Mouse (Mus musculus): ENCODE measurements around the gene Trappc12. TPM values are rescaled to one million over a fixed set of nuclear protein-coding genes. Genes with fewer than 3 reads are reported as not detected.

Gene Trappc12
- polyA plus RNA-seq, 1 experiment from 2014 or later: 40.9 TPM

DNA sequence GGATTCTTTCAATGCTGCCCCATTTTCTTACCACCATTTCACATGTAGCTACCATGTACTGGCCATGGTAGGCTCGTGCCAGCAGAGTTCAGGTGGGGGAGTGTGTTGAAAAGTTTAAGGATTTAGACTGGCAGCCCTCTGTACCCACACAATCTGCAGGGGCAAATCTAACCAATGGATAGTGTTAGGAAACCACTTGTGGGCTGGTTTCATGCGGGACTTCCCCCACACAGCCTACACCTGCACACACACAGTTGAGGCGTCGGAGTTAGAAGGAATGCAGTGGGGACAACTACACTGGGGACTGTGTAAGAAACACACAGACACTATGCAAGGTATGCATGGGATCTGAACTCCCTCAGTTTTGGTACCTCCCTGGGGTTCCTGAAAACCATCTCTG, 24.1 kb downstream of the Trappc12 start:
- H3K27ac ChIP-seq (ENCODE audit: low read depth): no peak overlapping the region
- 93% methylated on average over 4 of the region's 4 CpGs for WGBS
- no peak overlapping the region for H3K4me3 ChIP-seq (ENCODE audit: low read depth, low read length)
- no peaks in the 10 kb centered on the region for H3K27me3 ChIP-seq (replicated peaks; ENCODE audit: control insufficient read depth, insufficient read depth, low read length)
- H3K9ac ChIP-seq (ENCODE audit: low read length): no peak overlapping the region
- no peak overlapping the region for H3K4me2 ChIP-seq (ENCODE audit: low read length)
- DNase-seq (ENCODE audit: low spot score) (no peak), ATAC-seq (replicated peaks; ENCODE audit: low FRiP score, low TSS enrichment, low read depth) (no peak)
- H3K4me1 ChIP-seq (replicated peaks; ENCODE audit: control insufficient read depth, insufficient read depth, low read length): no peaks in the 10 kb centered on the region
- no peaks in the 10 kb centered on the region for H3K9me3 ChIP-seq (ENCODE audit: control insufficient read depth, low read length)
- peaks cover 48% of the 10 kb centered on the region for H3K36me3 ChIP-seq (ENCODE audit: control insufficient read depth, insufficient read depth, low read length)

DNA sequence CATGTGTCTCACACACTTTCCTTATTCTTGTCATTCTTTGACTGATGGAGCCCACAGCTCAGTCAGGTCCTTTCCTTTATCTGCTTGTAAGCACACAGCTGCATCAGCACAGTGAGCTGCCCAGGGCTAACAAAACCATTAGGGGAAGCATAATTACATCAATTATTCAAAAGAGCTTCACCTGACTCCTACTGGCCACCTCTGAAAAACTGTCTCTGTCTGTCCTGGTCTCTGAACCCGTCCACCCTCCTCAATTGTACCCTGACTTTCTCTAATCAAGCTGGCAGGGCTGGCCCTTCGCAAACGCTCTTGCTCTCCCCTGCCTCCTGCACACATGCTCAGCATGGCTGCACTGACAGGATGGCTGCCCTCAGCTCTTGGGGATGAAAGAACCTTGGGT, 25.9 kb downstream of the Trappc12 start:
- Histone ChIP-seq H3K9me3 (ENCODE audit: control insufficient read depth, low read length) (no peaks in the 10 kb centered on the region), H3K4me3 (ENCODE audit: low read depth, low read length) (no peak overlapping the region), H3K27me3 (replicated peaks; ENCODE audit: control insufficient read depth, insufficient read depth, low read length) (no peaks in the 10 kb centered on the region), H3K9ac (ENCODE audit: low read length) (no peak overlapping the region), H3K36me3 (ENCODE audit: control insufficient read depth, insufficient read depth, low read length) (peaks cover 54% of the 10 kb centered on the region), H3K4me2 (ENCODE audit: low read length) (no peak overlapping the region), H3K4me1 (replicated peaks; ENCODE audit: control insufficient read depth, insufficient read depth, low read length) (no peaks in the 10 kb centered on the region), H3K27ac (ENCODE audit: low read depth) (no peak overlapping the region)
- WGBS: 90% methylated on average over 3 of the region's 3 CpGs
- DNase-seq (ENCODE audit: low spot score): no peak
- no peak for ATAC-seq (replicated peaks; ENCODE audit: low FRiP score, low TSS enrichment, low read depth)

GRCm38 (mm10) chr12:28718106-28718505, 32.2 kb downstream of the Trappc12 start:
- 92% methylated on average over 2 of the region's 2 CpGs for WGBS
- Histone ChIP-seq H3K27me3 (replicated peaks; ENCODE audit: control insufficient read depth, insufficient read depth, low read length) (no peaks in the 10 kb centered on the region), H3K27ac (ENCODE audit: low read depth) (no peak overlapping the region), H3K4me1 (replicated peaks; ENCODE audit: control insufficient read depth, insufficient read depth, low read length) (no peaks in the 10 kb centered on the region), H3K9me3 (ENCODE audit: control insufficient read depth, low read length) (no peaks in the 10 kb centered on the region), H3K36me3 (ENCODE audit: control insufficient read depth, insufficient read depth, low read length) (peaks cover 41% of the 10 kb centered on the region), H3K4me3 (ENCODE audit: low read depth, low read length) (no peak overlapping the region), H3K9ac (ENCODE audit: low read length) (no peak overlapping the region), H3K4me2 (ENCODE audit: low read length) (no peak overlapping the region)
- no peak for DNase-seq (ENCODE audit: low spot score)
- ATAC-seq (replicated peaks; ENCODE audit: low FRiP score, low TSS enrichment, low read depth): no peak

DNA sequence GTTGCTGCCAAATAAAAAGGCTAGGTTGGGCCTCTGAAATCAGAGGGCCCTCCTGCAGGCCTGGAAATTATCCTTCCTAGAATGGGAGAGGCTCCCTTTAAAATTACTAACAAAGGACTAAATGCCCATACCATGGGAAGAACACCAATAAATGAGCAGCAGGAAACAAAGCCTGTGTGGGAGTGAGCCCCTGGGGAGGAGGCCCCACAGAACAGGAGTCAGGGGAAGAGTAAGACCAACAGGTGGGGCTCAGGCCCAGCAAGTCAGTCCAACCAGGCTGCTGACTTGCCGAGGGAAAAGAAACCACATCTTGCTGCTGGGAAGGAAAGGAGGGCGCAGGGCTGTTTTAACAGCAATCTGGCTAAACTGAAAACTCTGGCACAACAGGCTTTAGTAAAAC, 33.2 kb downstream of the Trappc12 start:
- Histone ChIP-seq H3K27ac (ENCODE audit: low read depth) (no peak overlapping the region), H3K9me3 (ENCODE audit: control insufficient read depth, low read length) (no peaks in the 10 kb centered on the region), H3K4me1 (replicated peaks; ENCODE audit: control insufficient read depth, insufficient read depth, low read length) (no peaks in the 10 kb centered on the region), H3K9ac (ENCODE audit: low read length) (no peak overlapping the region), H3K4me3 (ENCODE audit: low read depth, low read length) (no peak overlapping the region), H3K27me3 (replicated peaks; ENCODE audit: control insufficient read depth, insufficient read depth, low read length) (no peaks in the 10 kb centered on the region), H3K36me3 (ENCODE audit: control insufficient read depth, insufficient read depth, low read length) (peaks cover 42% of the 10 kb centered on the region), H3K4me2 (ENCODE audit: low read length) (no peak overlapping the region)
- 86% methylated on average over 2 of the region's 2 CpGs for WGBS
- no peak for DNase-seq (ENCODE audit: low spot score)
- ATAC-seq (replicated peaks; ENCODE audit: low FRiP score, low TSS enrichment, low read depth): no peak

GRCm38 (mm10) chr12:28714822-28715632, 35.2 kb downstream of the Trappc12 start:
- no peak overlapping the region for H3K27ac ChIP-seq (ENCODE audit: low read depth)
- DNase-seq (ENCODE audit: low spot score): no peak
- H3K4me1 ChIP-seq (replicated peaks; ENCODE audit: control insufficient read depth, insufficient read depth, low read length): no peaks in the 10 kb centered on the region
- 85% methylated on average over 24 of the region's 24 CpGs for WGBS
- no peak for ATAC-seq (replicated peaks; ENCODE audit: low FRiP score, low TSS enrichment, low read depth)
- H3K9me3 ChIP-seq (ENCODE audit: control insufficient read depth, low read length): no peaks in the 10 kb centered on the region
- no peak overlapping the region for H3K4me2 ChIP-seq (ENCODE audit: low read length)
- H3K27me3 ChIP-seq (replicated peaks; ENCODE audit: control insufficient read depth, insufficient read depth, low read length): no peaks in the 10 kb centered on the region
- no peak overlapping the region for H3K9ac ChIP-seq (ENCODE audit: low read length)
- no peak overlapping the region for H3K4me3 ChIP-seq (ENCODE audit: low read depth, low read length)
- peaks cover 40% of the 10 kb centered on the region for H3K36me3 ChIP-seq (ENCODE audit: control insufficient read depth, insufficient read depth, low read length)

DNA sequence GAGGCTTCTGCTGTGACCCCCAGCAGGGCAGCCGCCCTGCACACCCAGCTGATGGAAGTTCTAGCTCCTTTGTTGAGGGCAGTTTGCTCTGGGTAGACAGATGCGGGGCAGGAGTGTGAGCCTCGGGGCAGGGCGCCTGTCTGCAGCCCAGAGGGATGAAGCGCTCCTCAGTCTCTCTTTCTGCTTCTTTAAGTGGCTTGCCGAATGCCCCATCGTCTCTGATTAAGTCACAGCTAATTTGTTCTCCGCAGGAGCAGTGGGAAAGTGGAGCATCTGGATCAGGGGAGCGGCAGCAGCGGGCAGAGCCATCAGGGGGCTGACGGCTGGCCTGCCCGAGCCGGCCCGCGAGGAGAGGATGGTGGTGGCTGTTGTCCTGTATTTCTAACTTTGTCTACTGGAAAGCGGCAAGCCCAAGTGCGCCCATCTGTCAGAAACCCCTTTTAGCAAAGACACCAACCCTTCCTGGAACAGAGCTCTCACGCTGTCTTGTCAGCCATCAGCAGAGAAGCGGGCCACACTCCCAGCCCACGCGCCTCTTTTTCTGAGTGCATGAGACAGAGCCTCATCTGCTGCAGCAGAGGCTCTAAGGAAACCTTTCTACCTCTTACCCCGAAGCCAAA, 39.6 kb downstream of the Trappc12 start:
- 80% methylated on average over 22 of the region's 22 CpGs for WGBS
- no peak overlapping the region for H3K4me2 ChIP-seq (ENCODE audit: low read length)
- peaks cover 39% of the 10 kb centered on the region for H3K36me3 ChIP-seq (ENCODE audit: control insufficient read depth, insufficient read depth, low read length)
- no peak overlapping the region for H3K27ac ChIP-seq (ENCODE audit: low read depth)
- no peaks in the 10 kb centered on the region for H3K27me3 ChIP-seq (replicated peaks; ENCODE audit: control insufficient read depth, insufficient read depth, low read length)
- no peaks in the 10 kb centered on the region for H3K9me3 ChIP-seq (ENCODE audit: control insufficient read depth, low read length)
- no peaks in the 10 kb centered on the region for H3K4me1 ChIP-seq (replicated peaks; ENCODE audit: control insufficient read depth, insufficient read depth, low read length)
- H3K4me3 ChIP-seq (ENCODE audit: low read depth, low read length): no peak overlapping the region
- no peak for DNase-seq (ENCODE audit: low spot score)
- no peak for ATAC-seq (replicated peaks; ENCODE audit: low FRiP score, low TSS enrichment, low read depth)
- H3K9ac ChIP-seq (ENCODE audit: low read length): no peak overlapping the region

DNA sequence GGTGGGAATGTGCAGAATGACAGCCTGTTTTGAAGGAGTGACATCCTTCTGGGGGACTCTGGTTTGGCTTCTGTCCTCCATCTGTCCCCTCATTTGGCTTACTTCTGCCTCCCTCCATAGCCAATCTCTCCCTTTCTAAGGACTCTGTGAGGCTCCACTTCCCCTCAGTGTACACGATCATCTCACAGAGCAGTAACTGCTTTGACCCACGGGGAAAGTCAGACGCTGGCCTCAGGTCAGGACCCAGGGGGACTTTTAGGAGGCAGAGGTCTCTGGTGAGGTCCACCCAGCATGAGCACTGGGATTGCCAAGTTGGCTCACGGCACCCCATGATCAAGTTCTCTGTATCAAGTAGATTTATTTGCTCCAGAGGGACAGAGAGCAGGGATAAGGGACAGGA, 42.1 kb downstream of the Trappc12 start:
- Histone ChIP-seq H3K4me3 (ENCODE audit: low read depth, low read length) (no peak overlapping the region), H3K27ac (ENCODE audit: low read depth) (no peak overlapping the region), H3K36me3 (ENCODE audit: control insufficient read depth, insufficient read depth, low read length) (peaks cover 41% of the 10 kb centered on the region), H3K4me1 (replicated peaks; ENCODE audit: control insufficient read depth, insufficient read depth, low read length) (no peaks in the 10 kb centered on the region), H3K27me3 (replicated peaks; ENCODE audit: control insufficient read depth, insufficient read depth, low read length) (no peaks in the 10 kb centered on the region), H3K9ac (ENCODE audit: low read length) (no peak overlapping the region), H3K4me2 (ENCODE audit: low read length) (no peak overlapping the region), H3K9me3 (ENCODE audit: control insufficient read depth, low read length) (no peaks in the 10 kb centered on the region)
- ATAC-seq (replicated peaks; ENCODE audit: low FRiP score, low TSS enrichment, low read depth) (no peak), DNase-seq (ENCODE audit: low spot score) (no peak)
- WGBS: 87% methylated on average over 4 of the region's 4 CpGs

DNA sequence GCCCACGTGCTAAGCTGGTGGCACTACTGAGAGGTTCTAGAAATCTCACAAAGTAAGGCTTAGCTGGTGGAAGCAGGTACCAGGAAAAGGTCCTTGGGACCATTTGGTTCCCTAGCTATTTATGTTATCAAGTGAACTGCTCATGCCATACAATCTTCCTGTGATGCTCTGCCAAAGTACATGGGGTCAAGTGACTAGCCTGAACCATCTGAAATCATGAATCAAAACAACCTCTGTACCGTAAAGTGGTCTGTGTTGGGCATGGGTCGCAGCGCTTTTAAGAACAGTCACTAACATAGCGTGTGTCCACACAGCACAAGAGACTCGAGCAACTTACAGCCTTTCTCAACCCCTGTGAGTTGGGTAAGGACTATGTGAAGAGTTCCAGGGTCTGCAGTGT, 45.1 kb downstream of the Trappc12 start:
- Histone ChIP-seq H3K9ac (ENCODE audit: low read length) (no peak overlapping the region), H3K36me3 (ENCODE audit: control insufficient read depth, insufficient read depth, low read length) (peaks cover 17% of the 10 kb centered on the region), H3K27me3 (replicated peaks; ENCODE audit: control insufficient read depth, insufficient read depth, low read length) (no peaks in the 10 kb centered on the region), H3K9me3 (ENCODE audit: control insufficient read depth, low read length) (no peaks in the 10 kb centered on the region), H3K27ac (ENCODE audit: low read depth) (no peak overlapping the region), H3K4me1 (replicated peaks; ENCODE audit: control insufficient read depth, insufficient read depth, low read length) (peaks cover 1% of the 10 kb centered on the region; the same call in 1 of the 2 replicates), H3K4me2 (ENCODE audit: low read length) (no peak overlapping the region), H3K4me3 (ENCODE audit: low read depth, low read length) (no peak overlapping the region)
- ATAC-seq (replicated peaks; ENCODE audit: low FRiP score, low TSS enrichment, low read depth) (no peak), DNase-seq (ENCODE audit: low spot score) (no peak)
- WGBS: 87% methylated on average over 6 of the region's 6 CpGs

GRCm38 (mm10) chr12:28704381-28704780, 45.9 kb downstream of the Trappc12 start:
- Histone ChIP-seq H3K9me3 (ENCODE audit: control insufficient read depth, low read length) (no peaks in the 10 kb centered on the region), H3K36me3 (ENCODE audit: control insufficient read depth, insufficient read depth, low read length) (peaks cover 9% of the 10 kb centered on the region), H3K27me3 (replicated peaks; ENCODE audit: control insufficient read depth, insufficient read depth, low read length) (no peaks in the 10 kb centered on the region), H3K9ac (ENCODE audit: low read length) (no peak overlapping the region), H3K4me3 (ENCODE audit: low read depth, low read length) (no peak overlapping the region), H3K4me2 (ENCODE audit: low read length) (no peak overlapping the region), H3K27ac (ENCODE audit: low read depth) (no peak overlapping the region), H3K4me1 (replicated peaks; ENCODE audit: control insufficient read depth, insufficient read depth, low read length) (peaks cover 5% of the 10 kb centered on the region; the same call in 1 of the 2 replicates)
- WGBS: 22% methylated on average over 12 of the region's 12 CpGs
- DNase-seq (ENCODE audit: low spot score) (no peak), ATAC-seq (replicated peaks; ENCODE audit: low FRiP score, low TSS enrichment, low read depth) (no peak)

All from intestine, embryonic 14.5 days (tissue).